Comparison of ENCODE assay signal across 7 mouse cellular contexts in the genomic region with DNA sequence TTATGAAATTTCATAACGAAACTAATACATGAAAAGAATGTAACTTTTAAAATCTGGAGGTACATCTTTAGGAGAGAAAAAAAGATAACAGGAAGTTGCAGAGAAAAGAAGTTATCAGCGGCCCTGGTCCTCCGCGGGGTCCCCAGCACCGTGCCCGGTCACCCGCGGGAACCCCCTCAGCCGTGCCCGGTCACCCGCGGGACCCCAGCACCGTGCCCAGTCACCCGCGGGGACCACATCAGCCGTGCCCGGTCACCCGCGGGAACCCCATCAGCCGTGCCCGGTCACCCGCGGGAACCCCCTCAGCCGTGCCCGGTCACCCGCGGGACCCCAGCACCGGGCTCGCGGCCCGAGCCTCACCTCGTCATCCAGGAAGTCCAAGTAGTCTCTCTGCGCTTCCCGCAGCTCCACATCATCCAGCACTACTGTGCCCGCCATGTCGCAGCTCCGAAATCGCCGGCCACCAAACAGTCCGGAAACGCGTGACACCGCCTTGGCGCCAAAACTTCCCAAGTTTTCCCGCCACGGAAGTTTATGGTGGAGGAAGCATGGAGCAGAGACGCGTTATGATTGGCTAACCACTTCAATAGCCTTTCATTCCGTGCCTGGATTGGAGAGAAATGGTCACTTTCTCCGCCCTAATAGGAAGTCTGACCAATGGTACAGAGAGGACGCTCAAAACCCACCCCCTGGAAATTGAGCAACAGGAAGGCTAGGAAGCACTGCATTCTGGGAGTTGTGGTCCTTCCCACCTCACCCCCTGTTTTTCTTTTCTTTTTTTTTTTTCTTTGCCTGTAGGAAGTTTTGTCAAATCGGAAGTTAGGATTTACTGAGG. TPM values are rescaled to one million over a fixed set of nuclear protein-coding genes. Genes with fewer than 3 reads are reported as not detected.
DNase-seq lines count a peak whose midpoint lies in the region; ATAC-seq lines count a peak whose summit lies in the region.

A gene (minus strand): TSS at position 542 of the 835 bp plus-strand sequence.

- peak within 1 kb of the TSS; percentile 24; the same call in 1 of the 2 replicates for H3K27ac ChIP-seq in intestine, embryonic 16.5 days (ENCODE audit: low read length)
- peak within 1 kb of the TSS; percentile 9; the same call in 1 of the 2 replicates for H3K27ac ChIP-seq in midbrain, embryonic 11.5 days (ENCODE audit: low read depth, low read length)

- peaks cover 5% of the 10 kb centered on the region for H3K36me3 ChIP-seq in intestine, embryonic 16.5 days (ENCODE audit: control insufficient read depth, insufficient read depth, low read length)
- H3K36me3 ChIP-seq in midbrain, embryonic 11.5 days (ENCODE audit: control insufficient read depth, insufficient read depth, low read length): peaks cover 11% of the 10 kb centered on the region

- H3K4me2 ChIP-seq in intestine, embryonic 16.5 days (ENCODE audit: low read depth, low read length): peak within 1 kb of the TSS; percentile 59
- peak within 1 kb of the TSS; percentile 63 for H3K4me2 ChIP-seq in midbrain, embryonic 11.5 days

- H3K4me1 ChIP-seq in intestine, embryonic 16.5 days (ENCODE audit: control insufficient read depth, insufficient read depth, low read length): peaks cover 5% of the 10 kb centered on the region
- peaks cover 8% of the 10 kb centered on the region for H3K4me1 ChIP-seq in midbrain, embryonic 11.5 days (ENCODE audit: control insufficient read depth, insufficient read depth, low read length)

- H3K4me3 ChIP-seq in intestine, embryonic 16.5 days (ENCODE audit: low read length): peak within 1 kb of the TSS; percentile 62
- H3K4me3 ChIP-seq in midbrain, embryonic 11.5 days (ENCODE audit: low read depth, low read length): peak within 1 kb of the TSS; percentile 75

- H3K9me3 ChIP-seq in intestine, embryonic 16.5 days (ENCODE audit: control insufficient read depth, low read length): no peaks in the 10 kb centered on the region
- no peaks in the 10 kb centered on the region for H3K9me3 ChIP-seq in midbrain, embryonic 11.5 days (ENCODE audit: control insufficient read depth, low read length)

- DNase-seq in adrenal gland, adult 8-10 months: peak; percentile 93
- peak; percentile 92 for DNase-seq in embryo, embryonic 9.5 days (ENCODE audit: extremely low spot score)
- peak; percentile 75 to 88 for DNase-seq in gastrocnemius, postnatal 4 days (ENCODE audit: low spot score in 2 of 2)
- DNase-seq in left cerebral cortex, postnatal 36 days (ENCODE audit: low spot score in 2 of 2): peak; percentile 80 to 86
- DNase-seq in midbrain, embryonic 11.5 days (ENCODE audit: low spot score, missing footprints): peak; percentile 99
- peak; percentile 96 for DNase-seq in skeletal muscle tissue, adult 2 months (ENCODE audit: low read depth, low spot score)

- no peaks in the 10 kb centered on the region for H3K27me3 ChIP-seq in intestine, embryonic 16.5 days (replicated peaks; ENCODE audit: control insufficient read depth, insufficient read depth, low read length)
- no peaks in the 10 kb centered on the region for H3K27me3 ChIP-seq in midbrain, embryonic 11.5 days (ENCODE audit: control insufficient read depth, insufficient read depth, low read length)

- ATAC-seq in intestine, embryonic 16.5 days: peak; percentile 100
- peak; percentile 99 for ATAC-seq in midbrain, embryonic 11.5 days (ENCODE audit: low FRiP score)

- intact Hi-C loops in left cerebral cortex, postnatal 36 days (cut with DNase I): loop anchor here (10.0 kb wide), 1 partner anchor 345 kb away; no protein-coding TSS in a partner anchor

- WGBS in intestine, embryonic 16.5 days: under 1% methylated on average over 52 of the region's 52 CpGs
- under 1% methylated on average over 52 of the region's 52 CpGs for WGBS in midbrain, embryonic 11.5 days

- H3K9ac ChIP-seq in intestine, embryonic 16.5 days (ENCODE audit: low read depth, low read length): peak within 1 kb of the TSS; percentile 75
- H3K9ac ChIP-seq in midbrain, embryonic 11.5 days (ENCODE audit: low read length): peak within 1 kb of the TSS; percentile 82

RNA-seq across cellular contexts. Expression of the gene that starts here (rescaled TPM):
- 10 to 100 TPM; 12.9 to 19.4 (median 15.7) TPM for total RNA-seq in adrenal gland, adult 8-10 months (2022)
- total RNA-seq in gastrocnemius, postnatal 4 days (2021): 10 to 100 TPM; 36.4 to 37.5 TPM
- polyA plus RNA-seq in intestine, embryonic 16.5 days (2015; fragmentation: Nextera tagmentation; extraction: Ambion mirVana): 103 and 121 TPM in 2 replicates
- total RNA-seq in left cerebral cortex, postnatal 36 days (2021): 1 to 10 TPM; 1.9 to 3.3 TPM
- 195 and 210 TPM in 2 replicates for polyA plus RNA-seq in midbrain, embryonic 11.5 days (2014; fragmentation: Nextera tagmentation; extraction: Ambion mirVana)

Comparison
In these comparisons a context has a peak if more than half of its experiments do, and no peak if none do; other contexts are left out.
1. Peak in every context shown above with its lines: DNase-seq, ATAC-seq, H3K4me3 ChIP-seq and H3K27ac ChIP-seq.